Mouse (Mus musculus) intestine, postnatal 0 days (tissue): ENCODE results near the gene Olfr521. TPM values are rescaled to one million over a fixed set of nuclear protein-coding genes. Genes with fewer than 3 reads are reported as not detected.

Source experiments
- ATAC-seq: fragments of 200-750 bp; cut with Nextera tagmentation; 2 replicates; pipeline ENCODE4 v1.8.0; 2017; ENCODE audit warnings: mild to moderate bottlenecking, moderate TSS enrichment, moderate library complexity
- H3K27ac ChIP-seq: fragments of 300-500 bp; sonication (generic); 2 replicates; pipeline ENCODE4 v1.5.1; 2014; ENCODE audit warnings: mild to moderate bottlenecking, low read depth, low read length, moderate library complexity
- H3K27me3 ChIP-seq: fragments of 300-500 bp; sonication (generic); replicated peaks from 2 replicates; pipeline ENCODE4 v1.6.1; 2014; ENCODE audit warnings: low read length, mixed read lengths; ENCODE audit not compliant: control insufficient read depth, insufficient read depth
- H3K36me3 ChIP-seq: fragments of 300-500 bp; sonication (generic); 2 replicates; pipeline ENCODE4 v1.6.1; 2014; ENCODE audit warnings: mild to moderate bottlenecking, moderate library complexity; ENCODE audit not compliant: control insufficient read depth, insufficient read depth
- H3K4me1 ChIP-seq: fragments of 300-500 bp; sonication (generic); replicated peaks from 2 replicates; pipeline ENCODE4 v1.6.1; 2014; ENCODE audit warnings: antibody characterized with exemption, low read length, mixed read lengths; ENCODE audit not compliant: control insufficient read depth, insufficient read depth
- H3K4me2 ChIP-seq: fragments of 300-500 bp; sonication (generic); replicated peaks from 2 replicates; pipeline ENCODE4 v1.6.1; 2014; ENCODE audit warnings: low read depth, mild to moderate bottlenecking, moderate library complexity
- H3K4me3 ChIP-seq: fragments of 300-500 bp; sonication (generic); 2 replicates; pipeline ENCODE4 v1.5.1; 2014; ENCODE audit warnings: low read depth, low read length
- H3K9ac ChIP-seq: fragments of 300-500 bp; sonication (generic); 2 replicates; pipeline ENCODE4 v1.6.1; 2014; ENCODE audit warnings: mild to moderate bottlenecking, low read depth, low read length
- H3K9me3 ChIP-seq: fragments of 300-500 bp; sonication (generic); 2 replicates; pipeline ENCODE4 v1.6.1; 2016; ENCODE audit warnings: mixed run types; ENCODE audit not compliant: control insufficient read depth
- CTCF ChIP-seq: sonication (generic); IDR thresholded peaks from 2 replicates; pipeline ENCODE4 v1.5.1; 2016; ENCODE audit warnings: low read depth, mild to moderate bottlenecking, control low read depth, antibody characterized with exemption, moderate library complexity
- WGBS: fragments of 180-500 bp; shearing (Covaris S2); extraction: QIAGEN DNeasy Blood & Tissue Kit; methylation state at CpG from one replicate; pipeline ENCODE4 v1.1.7; 2014; 5-methylcytosine and 5-hydroxymethylcytosine counted together
- polyA plus RNA-seq: library from polyadenylated mRNA; unstranded; fragments of >200 nt; fragmentation: Nextera tagmentation; extraction: Ambion mirVana; gene quantifications from 2 replicates; pipeline ENCODE4 v1.2.1, GENCODE M21; 2015

The Olfr521 gene
- polyA plus RNA-seq, 1 experiment from 2014 or later, result not detected

DNA sequence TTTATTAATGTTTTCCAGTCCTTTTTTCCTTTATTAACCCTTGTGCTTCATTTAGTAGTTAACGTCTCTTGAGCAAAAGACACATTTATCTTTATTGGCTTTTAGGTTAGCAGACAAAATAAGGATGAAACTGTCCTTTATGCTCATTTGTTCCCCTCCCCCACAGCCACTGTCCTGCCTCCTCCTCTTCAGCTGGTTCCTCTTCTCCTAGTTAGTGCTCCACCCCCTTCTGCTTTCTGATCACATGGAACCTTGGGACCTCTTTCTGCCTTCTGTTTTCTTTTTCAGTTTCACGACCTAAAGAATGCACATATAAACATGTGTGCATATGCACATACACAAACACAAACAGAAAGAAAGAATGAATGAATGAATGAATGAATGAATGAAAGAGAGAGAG, 18.6 kb downstream of the Olfr521 start:
- Histone ChIP-seq H3K4me3 (no peak overlapping the region), H3K4me1 (no peaks in the 10 kb centered on the region), H3K4me2 (no peak overlapping the region), H3K27ac (no peak overlapping the region), H3K9me3 (no peaks in the 10 kb centered on the region), H3K36me3 (no peaks in the 10 kb centered on the region), H3K9ac (no peak overlapping the region), H3K27me3 (no peaks in the 10 kb centered on the region)
- no peak for ATAC-seq
- no peak for TF ChIP-seq CTCF
- WGBS, result 58% methylated on average over 2 of the region's 2 CpGs

GRCm38 (mm10) chr7:99783421-99783820, 20.1 kb downstream of the Olfr521 start:
- Histone ChIP-seq H3K27me3 (no peaks in the 10 kb centered on the region), H3K9me3 (no peaks in the 10 kb centered on the region), H3K4me3 (no peak overlapping the region), H3K4me2 (no peak overlapping the region), H3K4me1 (no peaks in the 10 kb centered on the region), H3K27ac (no peak overlapping the region), H3K9ac (no peak overlapping the region), H3K36me3 (no peaks in the 10 kb centered on the region)
- WGBS, result 84% methylated on average over 7 of the region's 7 CpGs
- ATAC-seq, result no peak
- TF ChIP-seq CTCF, result no peak

GRCm38 (mm10) chr7:99785553-99785952, 22.2 kb downstream of the Olfr521 start:
- WGBS, result 91% methylated on average over 3 of the region's 3 CpGs
- no peak overlapping the region for H3K9ac ChIP-seq

GRCm38 (mm10) chr7:99786774-99787173, 23.5 kb downstream of the Olfr521 start:
- H3K27ac ChIP-seq, result no peak overlapping the region
- H3K27me3 ChIP-seq, result no peaks in the 10 kb centered on the region
- no peak overlapping the region for H3K4me3 ChIP-seq
- ATAC-seq, result no peak
- no peak overlapping the region for H3K4me2 ChIP-seq
- 82% methylated on average over 3 of the region's 3 CpGs for WGBS
- no peak for TF ChIP-seq CTCF
- no peaks in the 10 kb centered on the region for H3K4me1 ChIP-seq
- no peaks in the 10 kb centered on the region for H3K36me3 ChIP-seq
- H3K9me3 ChIP-seq, result no peaks in the 10 kb centered on the region
- no peak overlapping the region for H3K9ac ChIP-seq

More at GRCm38 (mm10) chr7:99785553-99785952, 22.2 kb downstream of the Olfr521 start:
- Histone ChIP-seq H3K9me3 (no peaks in the 10 kb centered on the region), H3K36me3 (no peaks in the 10 kb centered on the region), H3K4me1 (no peaks in the 10 kb centered on the region), H3K27ac (no peak overlapping the region), H3K27me3 (no peaks in the 10 kb centered on the region), H3K4me3 (no peak overlapping the region), H3K4me2 (no peak overlapping the region)
- TF ChIP-seq CTCF, result no peak
- ATAC-seq, result no peak

DNA sequence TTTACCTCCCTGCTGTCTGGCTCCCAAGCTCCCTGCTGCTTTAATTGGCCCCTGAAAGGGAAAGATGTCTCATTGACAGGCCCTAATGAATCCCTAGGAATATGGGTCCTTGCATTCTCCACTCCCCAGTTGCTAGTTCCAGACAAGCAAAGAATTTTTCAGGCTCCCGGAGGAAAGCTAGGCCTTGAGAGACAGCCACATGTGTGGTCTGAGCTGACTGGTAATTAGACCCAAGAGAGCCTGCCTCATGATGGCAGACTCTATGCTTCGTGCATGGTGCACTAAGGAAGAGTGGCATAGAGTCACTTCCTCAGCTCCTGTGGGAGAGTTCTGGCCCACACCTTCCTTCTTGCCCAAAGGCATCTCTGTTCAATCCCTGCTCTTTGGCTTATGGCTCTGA, 24.6 kb downstream of the Olfr521 start:
- H3K9me3 ChIP-seq, result no peaks in the 10 kb centered on the region
- H3K27me3 ChIP-seq, result no peaks in the 10 kb centered on the region
- no peak overlapping the region for H3K4me3 ChIP-seq
- H3K36me3 ChIP-seq, result no peaks in the 10 kb centered on the region
- TF ChIP-seq CTCF, result no peak
- no peak overlapping the region for H3K9ac ChIP-seq
- 55% methylated on average over 2 of the region's 2 CpGs for WGBS
- no peaks in the 10 kb centered on the region for H3K4me1 ChIP-seq
- ATAC-seq, result no peak
- H3K27ac ChIP-seq, result no peak overlapping the region
- H3K4me2 ChIP-seq, result no peak overlapping the region

DNA sequence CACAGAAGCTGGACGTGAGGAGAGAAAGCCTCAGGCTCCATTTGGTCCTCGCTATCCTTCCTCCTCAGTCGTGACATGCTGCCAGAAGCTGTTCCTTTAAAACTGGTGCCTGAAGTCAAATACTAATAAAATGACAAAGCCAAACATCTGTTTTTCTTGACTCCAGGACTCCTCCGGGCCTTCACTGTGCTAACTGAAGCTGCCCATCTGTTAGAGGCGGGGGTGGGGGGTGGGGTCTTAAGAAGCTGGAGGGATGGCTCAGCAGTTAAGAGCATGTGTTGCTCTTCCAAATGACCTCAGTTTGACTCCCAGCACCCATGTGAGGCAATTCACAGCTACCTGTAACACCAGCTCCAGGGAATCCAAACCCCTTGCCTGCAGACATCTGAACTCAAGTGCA, 25.3 kb downstream of the Olfr521 start:
- H3K4me1 ChIP-seq, result no peaks in the 10 kb centered on the region
- H3K9ac ChIP-seq, result no peak overlapping the region
- no peak overlapping the region for H3K4me3 ChIP-seq
- WGBS, result 56% methylated on average over 5 of the region's 5 CpGs
- TF ChIP-seq CTCF, result no peak
- no peaks in the 10 kb centered on the region for H3K36me3 ChIP-seq
- H3K9me3 ChIP-seq, result no peaks in the 10 kb centered on the region
- no peak overlapping the region for H3K4me2 ChIP-seq
- H3K27ac ChIP-seq, result no peak overlapping the region
- no peak for ATAC-seq
- H3K27me3 ChIP-seq, result no peaks in the 10 kb centered on the region

GRCm38 (mm10) chr7:99790816-99791215, 27.5 kb downstream of the Olfr521 start:
- Histone ChIP-seq H3K4me2 (no peak overlapping the region), H3K27me3 (no peaks in the 10 kb centered on the region), H3K4me1 (no peaks in the 10 kb centered on the region), H3K4me3 (no peak overlapping the region), H3K9me3 (no peaks in the 10 kb centered on the region), H3K27ac (no peak overlapping the region), H3K9ac (no peak overlapping the region), H3K36me3 (no peaks in the 10 kb centered on the region)
- WGBS, result 60% methylated on average over 10 of the region's 10 CpGs
- no peak for ATAC-seq
- TF ChIP-seq CTCF, result no peak
